Mouse (Mus musculus) forebrain, embryonic 10.5 days (tissue): ENCODE data around the gene Atad1. TPM values are rescaled to one million over a fixed set of nuclear protein-coding genes. Genes with fewer than 3 reads are reported as not detected.
A peak's percentile ranks its signal among the peaks of the same experiment; 100 is the strongest.

Experiments used
- DNase-seq: peaks from one replicate; pipeline ENCODE4 v3.0.0-alpha.2; 2017; ENCODE audit warnings: low spot score; ENCODE audit errors: extremely low spot score
- H3K27ac ChIP-seq: fragments of 300-500 bp; sonication (generic); 2 replicates; pipeline ENCODE4 v1.5.1; 2016; ENCODE audit warnings: mild to moderate bottlenecking
- H3K27me3 ChIP-seq: fragments of 300-500 bp; sonication (generic); 2 replicates; pipeline ENCODE4 v1.6.1; 2016; ENCODE audit warnings: mild to moderate bottlenecking; ENCODE audit not compliant: poor library complexity, severe bottlenecking
- H3K36me3 ChIP-seq: fragments of 300-500 bp; sonication (generic); replicated peaks from 2 replicates; pipeline ENCODE4 v1.6.1; 2016; ENCODE audit warnings: mild to moderate bottlenecking, moderate library complexity
- H3K4me1 ChIP-seq: fragments of 300-500 bp; sonication (generic); 2 replicates; pipeline ENCODE4 v1.6.1; 2016
- H3K4me3 ChIP-seq: fragments of 300-500 bp; sonication (generic); 2 replicates; pipeline ENCODE4 v1.5.1; 2016; ENCODE audit warnings: mild to moderate bottlenecking, moderate library complexity
- H3K9me3 ChIP-seq: fragments of 300-500 bp; sonication (generic); 2 replicates; pipeline ENCODE4 v1.6.1; 2016; ENCODE audit warnings: mild to moderate bottlenecking, moderate library complexity
- WGBS: fragments of 180-500 bp; shearing (Covaris S2); methylation state at CpG from one replicate; pipeline ENCODE4 v1.1.7; 2016; 5-methylcytosine and 5-hydroxymethylcytosine counted together
- polyA plus RNA-seq: library from polyadenylated mRNA; unstranded; fragments of >200 nt; fragmentation: Nextera tagmentation; extraction: Ambion mirVana; gene quantifications from 2 replicates; pipeline ENCODE4 v1.2.1, GENCODE M21; 2016

Gene Atad1
- polyA plus RNA-seq, 1 experiment from 2014 or later, result 81.1 TPM

GRCm38 (mm10) chr19:32756900-32757725 is 17.5 kb upstream of the Atad1 start, which contains the start of gene Pten:
TSS of gene Pten (plus strand) at chr19:32757497.
- Histone ChIP-seq H3K4me3 (peak within 1 kb of the TSS; percentile 97), H3K27ac (peak within 1 kb of the TSS; percentile 98), H3K4me1 (peaks cover 41% of the 10 kb centered on the region), H3K9me3 (no peaks in the 10 kb centered on the region), H3K36me3 (peaks cover 7% of the 10 kb centered on the region), H3K27me3 (peaks cover 15% of the 10 kb centered on the region)
- under 1% methylated on average over 67 of the region's 77 CpGs for WGBS
- DNase-seq, result peak; percentile 97

GRCm38 (mm10) chr19:32756636-32756899 is 17.0 kb upstream of the Atad1 start:
- Histone ChIP-seq H3K9me3 (no peaks in the 10 kb centered on the region), H3K4me1 (peaks cover 41% of the 10 kb centered on the region), H3K27me3 (peaks cover 15% of the 10 kb centered on the region), H3K4me3 (peak overlapping the region; percentile 97), H3K27ac (peak overlapping the region; percentile 98), H3K36me3 (peaks cover 4% of the 10 kb centered on the region; the same call in 1 of the 2 replicates)
- no peak for DNase-seq
- under 1% methylated on average over 14 of the region's 14 CpGs for WGBS

GRCm38 (mm10) chr19:32755792-32756635 is 16.4 kb upstream of the Atad1 start:
- DNase-seq, result peak; percentile 96
- under 1% methylated on average over 53 of the region's 53 CpGs for WGBS
- Histone ChIP-seq H3K27me3 (peaks cover 15% of the 10 kb centered on the region), H3K27ac (peak overlapping the region; percentile 98), H3K36me3 (peaks cover under 1% of the 10 kb centered on the region; the same call in 1 of the 2 replicates), H3K4me3 (peak overlapping the region; percentile 97), H3K4me1 (peaks cover 37% of the 10 kb centered on the region), H3K9me3 (no peaks in the 10 kb centered on the region)

GRCm38 (mm10) chr19:32755104-32755791 is 15.7 kb upstream of the Atad1 start:
- 3% methylated on average over 12 of the region's 12 CpGs for WGBS
- peak overlapping the region; percentile 97 for H3K4me3 ChIP-seq
- H3K4me1 ChIP-seq, result peaks cover 30% of the 10 kb centered on the region
- H3K36me3 ChIP-seq, result no peaks in the 10 kb centered on the region
- H3K27me3 ChIP-seq, result peaks cover 15% of the 10 kb centered on the region
- H3K27ac ChIP-seq, result peak overlapping the region; percentile 98
- no peak for DNase-seq
- no peaks in the 10 kb centered on the region for H3K9me3 ChIP-seq

- no peak for DNase-seq
- Histone ChIP-seq H3K27ac (no peak overlapping the region), H3K4me3 (peak overlapping the region; percentile 97), H3K36me3 (no peaks in the 10 kb centered on the region), H3K4me1 (peaks cover 24% of the 10 kb centered on the region), H3K9me3 (no peaks in the 10 kb centered on the region), H3K27me3 (peaks cover 15% of the 10 kb centered on the region)
- WGBS, result 9% methylated on average over 15 of the region's 15 CpGs
These were observed 14.8 kb upstream of the Atad1 start for GRCm38 (mm10) chr19:32754188-32755000.

- Histone ChIP-seq H3K27me3 (peaks cover 15% of the 10 kb centered on the region), H3K27ac (no peak overlapping the region), H3K36me3 (no peaks in the 10 kb centered on the region), H3K4me1 (peaks cover 24% of the 10 kb centered on the region), H3K9me3 (no peaks in the 10 kb centered on the region), H3K4me3 (no peak overlapping the region)
- 83% methylated on average over 3 of the region's 3 CpGs for WGBS
- no peak for DNase-seq
These were observed 13.8 kb upstream of the Atad1 start for GRCm38 (mm10) chr19:32753386-32753785.

- H3K27me3 ChIP-seq, result peaks cover 15% of the 10 kb centered on the region
- peaks cover 24% of the 10 kb centered on the region for H3K4me1 ChIP-seq
- H3K9me3 ChIP-seq, result no peaks in the 10 kb centered on the region
- no peak for DNase-seq
- 91% methylated on average over 6 of the region's 6 CpGs for WGBS
- H3K27ac ChIP-seq, result no peak overlapping the region
- no peak overlapping the region for H3K4me3 ChIP-seq
- H3K36me3 ChIP-seq, result no peaks in the 10 kb centered on the region
These were observed 12.8 kb upstream of the Atad1 start for GRCm38 (mm10) chr19:32752357-32752756.

- WGBS, result 7% methylated on average over 6 of the region's 6 CpGs
- DNase-seq, result peak; percentile 24
- H3K27me3 ChIP-seq, result peaks cover 10% of the 10 kb centered on the region
- peaks cover 7% of the 10 kb centered on the region for H3K4me1 ChIP-seq
- no peak overlapping the region for H3K27ac ChIP-seq
- no peaks in the 10 kb centered on the region for H3K9me3 ChIP-seq
- no peaks in the 10 kb centered on the region for H3K36me3 ChIP-seq
- no peak overlapping the region for H3K4me3 ChIP-seq
These were observed 9.8 kb upstream of the Atad1 start for GRCm38 (mm10) chr19:32749425-32749824.

GRCm38 (mm10) chr19:32740641-32741345 is 1.2 kb upstream of the Atad1 start:
- Histone ChIP-seq H3K4me1 (no peaks in the 10 kb centered on the region), H3K27ac (no peak overlapping the region), H3K9me3 (no peaks in the 10 kb centered on the region), H3K27me3 (no peaks in the 10 kb centered on the region), H3K4me3 (no peak overlapping the region), H3K36me3 (no peaks in the 10 kb centered on the region)
- WGBS, result 91% methylated on average over 4 of the region's 4 CpGs
- DNase-seq, result no peak

GRCm38 (mm10) chr19:32737844-32738243 is 1.7 kb downstream of the Atad1 start:
- no peaks in the 10 kb centered on the region for H3K9me3 ChIP-seq
- no peak overlapping the region for H3K27ac ChIP-seq
- H3K36me3 ChIP-seq, result no peaks in the 10 kb centered on the region
- no peak overlapping the region for H3K4me3 ChIP-seq
- H3K27me3 ChIP-seq, result no peaks in the 10 kb centered on the region
- H3K4me1 ChIP-seq, result no peaks in the 10 kb centered on the region
- 89% methylated on average over 7 of the region's 7 CpGs for WGBS
- DNase-seq, result no peak

GRCm38 (mm10) chr19:32732922-32733321 is 6.7 kb downstream of the Atad1 start:
- no peak for DNase-seq
- Histone ChIP-seq H3K4me1 (peaks cover 5% of the 10 kb centered on the region), H3K27me3 (peaks cover 12% of the 10 kb centered on the region), H3K27ac (no peak overlapping the region), H3K4me3 (no peak overlapping the region), H3K9me3 (no peaks in the 10 kb centered on the region), H3K36me3 (no peaks in the 10 kb centered on the region)
